Mouse (Mus musculus) bone marrow macrophage, adult 2 months (primary cell): ENCODE data around the gene Lrrc8d.

Experiments
- CTCF ChIP-seq: IDR thresholded peaks from 2 replicates; pipeline ENCODE4 v1.5.1; 2012; ENCODE audit warnings: low read depth, mild to moderate bottlenecking, low read length, moderate library complexity
- POLR2A ChIP-seq: IDR thresholded peaks from 2 replicates; pipeline ENCODE4 v1.6.1; 2012; ENCODE audit warnings: mild to moderate bottlenecking, low read depth, low read length, borderline replicate concordance

DNA sequence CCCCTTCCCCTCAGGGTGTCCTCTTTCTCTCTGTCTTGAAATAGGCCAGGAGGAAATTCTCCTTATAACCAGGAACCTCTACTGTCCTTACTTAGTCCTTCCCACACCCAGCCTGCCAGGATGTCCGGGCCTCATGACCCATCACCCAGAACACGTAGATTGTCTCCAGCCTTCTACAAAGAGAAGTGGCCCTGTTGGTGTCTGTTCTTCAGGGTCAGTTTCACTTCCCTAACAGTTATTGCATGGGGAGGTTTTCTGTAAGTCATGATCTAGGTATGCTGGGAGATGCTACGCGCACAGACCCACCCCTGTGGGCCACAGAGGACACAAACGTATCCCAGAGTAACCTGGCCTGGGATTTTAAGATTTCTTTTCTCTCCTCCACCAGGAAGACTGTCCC lies 37.9 kb upstream of the Lrrc8d start:
- TF ChIP-seq CTCF, result no peak
- no peak for TF ChIP-seq POLR2A
